ENCODE assay signal across 7 mouse cellular contexts in the genomic region with DNA sequence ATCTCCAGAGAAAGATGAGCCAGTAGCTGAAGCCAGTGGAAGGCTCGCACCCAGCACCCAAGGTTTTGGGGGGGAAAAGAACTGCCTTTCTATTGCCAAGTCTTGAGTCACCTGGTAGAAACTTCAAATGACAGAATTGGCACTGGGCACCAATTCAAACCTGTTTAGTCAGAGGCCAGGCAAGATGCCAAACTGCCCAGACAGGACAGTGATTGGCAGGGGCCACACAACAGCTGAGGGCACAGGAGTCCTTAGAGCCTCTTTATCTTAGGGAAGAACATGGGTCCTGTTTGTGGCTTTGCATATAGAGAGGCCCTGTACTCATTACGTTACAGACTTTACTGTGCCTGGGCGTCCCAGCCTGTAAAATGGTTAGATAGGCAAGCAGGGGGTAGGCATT. TPM values are rescaled to one million over a fixed set of nuclear protein-coding genes. Genes with fewer than 3 reads are reported as not detected.
A peak's percentile ranks its signal among the peaks of the same experiment; 100 is the strongest.
DNase-seq lines count a peak whose midpoint lies in the region; ATAC-seq lines count a peak whose summit lies in the region.

No protein-coding gene starts in this region.

- intact Hi-C loops in heart, postnatal 14 days (cut with DNase I): no loop called here

- ATAC-seq in liver, embryonic 15.5 days (ENCODE audit: insufficient read depth): no peak
- ATAC-seq in hindbrain, embryonic 11.5 days (ENCODE audit: low FRiP score): no peak

- peak; percentile 65 to 73 for DNase-seq in urinary bladder, postnatal 36 days (ENCODE audit: low spot score in 2 of 2)
- DNase-seq in urinary bladder, postnatal 10 days (ENCODE audit: low spot score): no peak
- DNase-seq in heart, postnatal 14 days: peak; percentile 47 to 57
- no peak for DNase-seq in thymus, postnatal 10 days (ENCODE audit: low spot score in 2 of 2)
- no peak for DNase-seq in hindbrain, embryonic 11.5 days (ENCODE audit: low spot score)
- no peak for DNase-seq in thymus, postnatal 0 days (ENCODE audit: low spot score)

- peaks cover 83% of the 10 kb centered on the region for H3K4me1 ChIP-seq in liver, embryonic 15.5 days (replicated peaks)
- no peaks in the 10 kb centered on the region for H3K4me1 ChIP-seq in hindbrain, embryonic 11.5 days (replicated peaks; ENCODE audit: control insufficient read depth, insufficient read depth, low read length)

- no peak overlapping the region for H3K4me2 ChIP-seq in liver, embryonic 15.5 days
- no peak overlapping the region for H3K4me2 ChIP-seq in hindbrain, embryonic 11.5 days (replicated peaks; ENCODE audit: low read depth, low read length)

- H3K4me3 ChIP-seq in liver, embryonic 15.5 days (replicated peaks): no peak overlapping the region
- H3K4me3 ChIP-seq in hindbrain, embryonic 11.5 days (ENCODE audit: low read depth, low read length): no peak overlapping the region

- no peaks in the 10 kb centered on the region for H3K27me3 ChIP-seq in liver, embryonic 15.5 days
- H3K27me3 ChIP-seq in hindbrain, embryonic 11.5 days (ENCODE audit: control insufficient read depth, insufficient read depth, low read length): no peaks in the 10 kb centered on the region

- H3K9ac ChIP-seq in liver, embryonic 15.5 days: no peak overlapping the region
- no peak overlapping the region for H3K9ac ChIP-seq in hindbrain, embryonic 11.5 days (ENCODE audit: low read depth, low read length)

- no peaks in the 10 kb centered on the region for H3K36me3 ChIP-seq in liver, embryonic 15.5 days (replicated peaks)
- no peaks in the 10 kb centered on the region for H3K36me3 ChIP-seq in hindbrain, embryonic 11.5 days (ENCODE audit: control insufficient read depth, insufficient read depth, low read length)

- peak overlapping the region; percentile 95 for H3K27ac ChIP-seq in liver, embryonic 15.5 days (replicated peaks)
- no peak overlapping the region for H3K27ac ChIP-seq in hindbrain, embryonic 11.5 days (ENCODE audit: low read depth, low read length)

- WGBS in liver, embryonic 15.5 days (ENCODE audit: insufficient replicate concordance): 40% methylated on average over 3 of the region's 3 CpGs
- 89% methylated on average over 3 of the region's 3 CpGs for whole genome bisulfite sequencing in hindbrain, embryonic 11.5 days

- H3K9me3 ChIP-seq in liver, embryonic 15.5 days (replicated peaks): no peaks in the 10 kb centered on the region
- no peaks in the 10 kb centered on the region for H3K9me3 ChIP-seq in hindbrain, embryonic 11.5 days (ENCODE audit: control insufficient read depth, low read length)

RNA-seq across cellular contexts. Expression of a gene that starts 7.0 kb away (rescaled TPM):
- 10 to 100 TPM; 59.3 to 73.3 TPM for total RNA-seq in heart, postnatal 14 days (2021)
- 45.2 and 46.1 TPM in 2 replicates for polyA plus RNA-seq in liver, embryonic 15.5 days (2015; fragmentation: Nextera tagmentation; extraction: Ambion mirVana)
- 138 and 160 TPM in 2 replicates for polyA plus RNA-seq in hindbrain, embryonic 11.5 days (2014; fragmentation: Nextera tagmentation; extraction: Ambion mirVana)
- polyA plus RNA-seq in thymus, postnatal 0 days (2015; fragmentation: Nextera tagmentation; extraction: Ambion mirVana): 37.8 and 43.2 TPM in 2 replicates

RNA-seq across cellular contexts. Expression of a gene that starts 44.1 kb away (rescaled TPM):
- under 1 TPM; 0.22 to 0.50 TPM for total RNA-seq in heart, postnatal 14 days (2021)
- polyA plus RNA-seq in liver, embryonic 15.5 days (2015; fragmentation: Nextera tagmentation; extraction: Ambion mirVana): 0.25 TPM in 2 replicates
- 0.14 TPM in 2 replicates for polyA plus RNA-seq in hindbrain, embryonic 11.5 days (2014; fragmentation: Nextera tagmentation; extraction: Ambion mirVana)
- polyA plus RNA-seq in thymus, postnatal 0 days (2015; fragmentation: Nextera tagmentation; extraction: Ambion mirVana): 5.4 and 5.5 TPM in 2 replicates

RNA-seq across cellular contexts. Expression of a gene that starts 49.7 kb away (rescaled TPM):
- 10 to 100 TPM; 10.8 to 10.9 TPM for total RNA-seq in heart, postnatal 14 days (2021)
- polyA plus RNA-seq in liver, embryonic 15.5 days (2015; fragmentation: Nextera tagmentation; extraction: Ambion mirVana): 2.3 TPM in 2 replicates
- polyA plus RNA-seq in hindbrain, embryonic 11.5 days (2014; fragmentation: Nextera tagmentation; extraction: Ambion mirVana): 18.5 and 19.2 TPM in 2 replicates
- 7.8 and 9.4 TPM in 2 replicates for polyA plus RNA-seq in thymus, postnatal 0 days (2015; fragmentation: Nextera tagmentation; extraction: Ambion mirVana)

RNA-seq across cellular contexts. Expression of a gene that starts 49.9 kb away (rescaled TPM):
- total RNA-seq in heart, postnatal 14 days (2021): 1 to 10 TPM; 1.5 TPM
- 8.3 and 9.3 TPM in 2 replicates for polyA plus RNA-seq in liver, embryonic 15.5 days (2015; fragmentation: Nextera tagmentation; extraction: Ambion mirVana)
- polyA plus RNA-seq in hindbrain, embryonic 11.5 days (2014; fragmentation: Nextera tagmentation; extraction: Ambion mirVana): 2.5 and 4.7 TPM in 2 replicates
- polyA plus RNA-seq in thymus, postnatal 0 days (2015; fragmentation: Nextera tagmentation; extraction: Ambion mirVana): 8.5 and 9.7 TPM in 2 replicates

Comparison
In these comparisons a context has a peak if more than half of its experiments do, and no peak if none do; other contexts are left out.
1. DNase-seq: peak in urinary bladder, postnatal 36 days (2 of 2) and heart, postnatal 14 days (2 of 2); none in urinary bladder, postnatal 10 days (single experiment), thymus, postnatal 10 days (0 of 2), hindbrain, embryonic 11.5 days (single experiment) and thymus, postnatal 0 days (single experiment).